Mouse (Mus musculus) layer of hippocampus, adult 11-12 months (tissue): ENCODE measurements at regions not wholly inside any gene's neighbourhood (a gene's known extent, or its start where the extent isn't known, plus 50 kb on each side); places are given as distances from the start of the nearest gene placed in this dataset.

ENCODE experiments used
- DNase-seq: peaks from one replicate; pipeline ENCODE4 v3.0.0; 2022; ENCODE audit warnings: low spot score

DNA sequence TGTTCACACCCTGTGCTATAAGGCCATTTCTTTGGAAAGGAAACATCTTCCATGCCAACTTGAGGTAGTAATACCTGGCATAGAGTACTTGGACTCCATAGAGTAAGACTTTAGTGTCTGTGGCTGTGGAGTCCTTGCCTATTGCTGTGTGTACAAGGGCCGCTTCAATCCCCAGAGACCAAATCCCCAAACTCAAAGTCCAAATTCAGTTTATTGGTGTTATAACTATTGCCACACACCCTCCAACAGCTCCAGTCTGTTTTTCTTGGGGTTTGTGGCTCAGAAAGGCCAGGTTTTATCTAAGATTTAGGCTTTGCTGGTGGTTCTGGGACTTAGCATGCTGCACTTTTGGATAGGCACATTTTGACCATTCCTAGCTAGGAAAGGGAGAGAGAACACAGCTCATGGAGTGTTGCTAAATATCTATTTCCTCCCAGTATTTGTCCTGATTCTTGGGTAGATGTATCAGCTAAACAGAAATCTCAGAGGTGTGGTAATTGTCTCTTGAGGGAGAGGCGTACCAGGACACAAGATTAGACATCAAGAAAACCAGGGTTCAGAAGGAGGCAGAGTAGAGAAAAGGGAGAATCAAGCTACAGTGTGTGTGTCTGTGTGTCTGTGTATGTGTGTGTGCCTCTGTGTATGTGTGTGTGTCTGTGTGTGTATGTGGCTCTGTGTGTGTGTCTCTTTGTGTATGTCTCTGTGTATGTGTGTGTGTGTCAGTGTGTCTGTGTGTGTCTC, 65.3 kb upstream of the Parp11 start:
- DNase-seq = no peak

GRCm38 (mm10) chr6:127391258-127392011, 55.2 kb upstream of the Parp11 start:
- DNase-seq = no peak

GRCm38 (mm10) chr6:127392012-127392798, 54.4 kb upstream of the Parp11 start:
- no peak for DNase-seq

GRCm38 (mm10) chr6:127392799-127393172, 53.9 kb upstream of the Parp11 start:
- no peak for DNase-seq

- no peak for DNase-seq
Observed at GRCm38 (mm10) chr6:127393907-127394600, 52.6 kb upstream of the Parp11 start.
